Mouse (Mus musculus) midbrain, embryonic 16.5 days (tissue): Measurements from ENCODE around the gene Cux2. TPM values are rescaled to one million over a fixed set of nuclear protein-coding genes. Genes with fewer than 3 reads are reported as not detected.

Experiments
- ATAC-seq: fragments of 200-750 bp; cut with Nextera tagmentation; 2 replicates; pipeline ENCODE4 v1.8.0; 2017; ENCODE audit warnings: moderate TSS enrichment
- H3K27ac ChIP-seq: fragments of 300-500 bp; sonication (generic); 2 replicates; pipeline ENCODE4 v1.5.1; 2014; ENCODE audit warnings: mild to moderate bottlenecking, low read length, mixed read lengths
- H3K27me3 ChIP-seq: fragments of 300-500 bp; sonication (generic); 2 replicates; pipeline ENCODE4 v1.6.1; 2014; ENCODE audit warnings: low read depth, low read length, mixed read lengths; ENCODE audit not compliant: control insufficient read depth, insufficient read depth
- H3K36me3 ChIP-seq: fragments of 300-500 bp; sonication (generic); 2 replicates; pipeline ENCODE4 v1.6.1; 2014; ENCODE audit warnings: mild to moderate bottlenecking, low read length, moderate library complexity, mixed read lengths; ENCODE audit not compliant: control insufficient read depth, insufficient read depth
- H3K4me1 ChIP-seq: fragments of 300-500 bp; sonication (generic); 2 replicates; pipeline ENCODE4 v1.6.1; 2014; ENCODE audit warnings: mild to moderate bottlenecking, low read length, mixed read lengths; ENCODE audit not compliant: control insufficient read depth, insufficient read depth
- H3K4me2 ChIP-seq: fragments of 300-500 bp; sonication (generic); 2 replicates; pipeline ENCODE4 v1.6.1; 2014; ENCODE audit warnings: mild to moderate bottlenecking, low read length, mixed read lengths
- H3K4me3 ChIP-seq: fragments of 300-500 bp; sonication (generic); 2 replicates; pipeline ENCODE4 v1.5.1; 2014; ENCODE audit warnings: low read depth, mild to moderate bottlenecking, low read length, moderate library complexity, mixed read lengths
- H3K9ac ChIP-seq: fragments of 300-500 bp; sonication (generic); 2 replicates; pipeline ENCODE4 v1.6.1; 2014; ENCODE audit warnings: low read depth, low read length, mixed read lengths
- H3K9me3 ChIP-seq: fragments of 300-500 bp; sonication (generic); replicated peaks from 2 replicates; pipeline ENCODE4 v1.6.1; 2014; ENCODE audit warnings: mild to moderate bottlenecking, low read length, mixed read lengths; ENCODE audit not compliant: control insufficient read depth, poor library complexity, severe bottlenecking
- WGBS: fragments of 180-500 bp; shearing (Covaris S2); extraction: QIAGEN DNeasy Blood & Tissue Kit; methylation state at CpG from one replicate; pipeline ENCODE4 v1.1.7; 2014; 5-methylcytosine and 5-hydroxymethylcytosine counted together
- polyA plus RNA-seq: library from polyadenylated mRNA; unstranded; fragments of >200 nt; fragmentation: Nextera tagmentation; extraction: Ambion mirVana; gene quantifications from 2 replicates; pipeline ENCODE4 v1.2.1, GENCODE M21; 2015

Gene Cux2
- 20.1 and 20.2 TPM in 2 replicates for polyA plus RNA-seq

GRCm38 (mm10) chr5:122050017-122050831, at the start of gene Cux2:
Gene Cux2 (minus strand): TSS chr5:122050102.
- peak; percentile 71 for ATAC-seq
- Histone ChIP-seq H3K4me2 (peak within 1 kb of the TSS; percentile 76), H3K4me3 (peak within 1 kb of the TSS; percentile 82), H3K9ac (peak within 1 kb of the TSS; percentile 91), H3K27ac (peak within 1 kb of the TSS; percentile 95), H3K4me1 (peaks cover 45% of the 10 kb centered on the region), H3K36me3 (no peaks in the 10 kb centered on the region), H3K9me3 (no peaks in the 10 kb centered on the region), H3K27me3 (no peaks in the 10 kb centered on the region)
- 1% methylated on average over 89 of the region's 90 CpGs for WGBS

GRCm38 (mm10) chr5:122094439-122094838, 44.5 kb upstream of the Cux2 start:
- Histone ChIP-seq H3K36me3 (no peaks in the 10 kb centered on the region), H3K9me3 (no peaks in the 10 kb centered on the region), H3K4me2 (no peak overlapping the region), H3K9ac (no peak overlapping the region), H3K27me3 (no peaks in the 10 kb centered on the region), H3K27ac (no peak overlapping the region), H3K4me3 (no peak overlapping the region), H3K4me1 (no peaks in the 10 kb centered on the region)
- 86% methylated on average over 10 of the region's 10 CpGs for WGBS
- ATAC-seq: no peak

- H3K27ac ChIP-seq: no peak overlapping the region
- WGBS: 89% methylated on average over 14 of the region's 14 CpGs
- no peak overlapping the region for H3K9ac ChIP-seq
- no peak overlapping the region for H3K4me2 ChIP-seq
- no peaks in the 10 kb centered on the region for H3K9me3 ChIP-seq
- no peak overlapping the region for H3K4me3 ChIP-seq
- H3K4me1 ChIP-seq: no peaks in the 10 kb centered on the region
- no peaks in the 10 kb centered on the region for H3K27me3 ChIP-seq
- ATAC-seq: no peak
- no peaks in the 10 kb centered on the region for H3K36me3 ChIP-seq
Measured at GRCm38 (mm10) chr5:122093734-122094133, 43.8 kb upstream of the Cux2 start.

GRCm38 (mm10) chr5:122092794-122093193, 42.9 kb upstream of the Cux2 start:
- Histone ChIP-seq H3K36me3 (no peaks in the 10 kb centered on the region), H3K4me3 (no peak overlapping the region), H3K27ac (no peak overlapping the region), H3K4me2 (no peak overlapping the region), H3K27me3 (no peaks in the 10 kb centered on the region), H3K4me1 (no peaks in the 10 kb centered on the region), H3K9me3 (no peaks in the 10 kb centered on the region), H3K9ac (no peak overlapping the region)
- no peak for ATAC-seq
- WGBS: 62% methylated on average over 11 of the region's 11 CpGs

GRCm38 (mm10) chr5:122091070-122091469, 41.2 kb upstream of the Cux2 start:
- Histone ChIP-seq H3K36me3 (no peaks in the 10 kb centered on the region), H3K4me2 (no peak overlapping the region), H3K27ac (no peak overlapping the region), H3K27me3 (no peaks in the 10 kb centered on the region), H3K9me3 (no peaks in the 10 kb centered on the region), H3K4me3 (no peak overlapping the region), H3K4me1 (no peaks in the 10 kb centered on the region), H3K9ac (no peak overlapping the region)
- WGBS: 14% methylated on average over 15 of the region's 15 CpGs
- no peak for ATAC-seq

GRCm38 (mm10) chr5:122089664-122090063, 39.8 kb upstream of the Cux2 start:
- no peak for ATAC-seq
- Histone ChIP-seq H3K9me3 (no peaks in the 10 kb centered on the region), H3K27ac (no peak overlapping the region), H3K4me1 (no peaks in the 10 kb centered on the region), H3K4me2 (no peak overlapping the region), H3K4me3 (no peak overlapping the region), H3K27me3 (no peaks in the 10 kb centered on the region), H3K36me3 (no peaks in the 10 kb centered on the region), H3K9ac (no peak overlapping the region)
- whole genome bisulfite sequencing: 83% methylated on average over 8 of the region's 8 CpGs

GRCm38 (mm10) chr5:122088917-122089316, 39.0 kb upstream of the Cux2 start:
- no peak overlapping the region for H3K4me3 ChIP-seq
- 4% methylated on average over 5 of the region's 5 CpGs for WGBS

GRCm38 (mm10) chr5:122086121-122086520, 36.2 kb upstream of the Cux2 start:
- Histone ChIP-seq H3K4me2 (no peak overlapping the region), H3K36me3 (no peaks in the 10 kb centered on the region), H3K27me3 (no peaks in the 10 kb centered on the region), H3K4me1 (no peaks in the 10 kb centered on the region), H3K4me3 (no peak overlapping the region), H3K9ac (no peak overlapping the region), H3K9me3 (no peaks in the 10 kb centered on the region), H3K27ac (no peak overlapping the region)
- no peak for ATAC-seq
- WGBS: 71% methylated on average over 3 of the region's 3 CpGs

More at GRCm38 (mm10) chr5:122088917-122089316, 39.0 kb upstream of the Cux2 start:
- H3K4me2 ChIP-seq: no peak overlapping the region
- no peak overlapping the region for H3K27ac ChIP-seq
- no peaks in the 10 kb centered on the region for H3K9me3 ChIP-seq
- no peaks in the 10 kb centered on the region for H3K36me3 ChIP-seq
- H3K9ac ChIP-seq: no peak overlapping the region
- peak; percentile 82 for ATAC-seq
- H3K27me3 ChIP-seq: no peaks in the 10 kb centered on the region
- no peaks in the 10 kb centered on the region for H3K4me1 ChIP-seq

GRCm38 (mm10) chr5:122085291-122085690, 35.4 kb upstream of the Cux2 start:
- H3K9me3 ChIP-seq: no peaks in the 10 kb centered on the region
- H3K9ac ChIP-seq: no peak overlapping the region
- no peak overlapping the region for H3K27ac ChIP-seq
- no peaks in the 10 kb centered on the region for H3K27me3 ChIP-seq
- H3K36me3 ChIP-seq: no peaks in the 10 kb centered on the region
- 75% methylated on average over 7 of the region's 7 CpGs for WGBS
- H3K4me1 ChIP-seq: no peaks in the 10 kb centered on the region
- ATAC-seq: no peak
- H3K4me2 ChIP-seq: no peak overlapping the region
- no peak overlapping the region for H3K4me3 ChIP-seq
